Mouse (Mus musculus) left cerebral cortex, adult 2 months (tissue): ENCODE data around the gene Acsbg1. TPM values are rescaled to one million over a fixed set of nuclear protein-coding genes. Genes with fewer than 3 reads are reported as not detected.
"Not testable (repeated sequence)": the region's sequence is repeated elsewhere in the genome, so short reads cannot be mapped to it uniquely, and the experiment has no call there.

ENCODE experiments used
- DNase-seq, 2 experiments: peaks; one replicate each; pipeline ENCODE4 v3.0.0; 2021 to 2022; ENCODE audit warnings: low spot score in 2 of 2, mixed read lengths in 1 of 2; ENCODE audit errors: extremely low spot score in 1 of 2
- H3K27ac ChIP-seq: fragments of 200-600 bp; 2 replicates; pipeline ENCODE4 v1.8.1; 2022
- H3K4me3 ChIP-seq: fragments of 200-600 bp; 2 replicates; pipeline ENCODE4 v1.8.1; 2022
- CTCF ChIP-seq: fragments of 200-600 bp; IDR thresholded peaks from 2 replicates; pipeline ENCODE4 v1.8.1; 2022; ENCODE audit warnings: antibody characterized with exemption, mild to moderate bottlenecking, moderate library complexity
- intact Hi-C: fragments of 180-260 bp; cut with DNase I; formaldehyde crosslinking; loops from one replicate; pipeline ENCODE4 v1.15.1; 2025
- total RNA-seq, 2 experiments: library from RNA; stranded (reverse); gene quantifications; 2 replicates each; pipeline ENCODE4 v1.2.3; 2021

Acsbg1 gene
- total RNA-seq, 2 experiments from 2014 or later, result 114 to 132 TPM

GRCm38 (mm10) chr9:54630905-54631304, 30.8 kb downstream of the Acsbg1 start:
- Histone ChIP-seq H3K4me3 (no peak overlapping the region), H3K27ac (no peak overlapping the region)
- intact Hi-C loops, result no loop called here
- no peak for DNase-seq
- TF ChIP-seq CTCF, result peak; percentile 48

GRCm38 (mm10) chr9:54629613-54630261, 31.9 kb downstream of the Acsbg1 start:
- no peak overlapping the region for H3K27ac ChIP-seq
- intact Hi-C loops, result no loop called here
- no peak for DNase-seq
- peak; percentile 11 for TF ChIP-seq CTCF
- H3K4me3 ChIP-seq, result no peak overlapping the region

DNA sequence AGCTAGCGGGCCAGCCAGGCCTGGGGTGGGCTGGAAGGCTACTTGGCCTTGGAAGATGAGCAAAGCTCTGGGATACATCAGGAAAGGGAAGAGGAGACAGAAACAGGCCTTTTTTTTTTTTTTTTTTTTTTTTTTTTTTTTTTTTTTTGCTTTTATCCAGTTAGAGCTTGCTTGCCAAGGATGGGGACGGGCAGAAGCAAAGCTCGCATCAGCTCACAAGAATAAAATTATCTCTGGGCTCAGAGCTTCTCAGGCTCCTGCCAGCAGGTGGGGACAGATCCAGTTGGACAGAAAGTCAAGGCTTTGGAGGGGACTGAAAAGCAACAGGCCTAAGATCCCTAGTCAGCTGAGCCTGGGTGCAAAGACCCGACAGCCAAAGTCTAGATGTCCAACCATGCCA, 32.9 kb downstream of the Acsbg1 start:
- Histone ChIP-seq H3K27ac (no peak overlapping the region), H3K4me3 (no peak overlapping the region)
- TF ChIP-seq CTCF, result peak; percentile 39
- no peak for DNase-seq
- intact Hi-C loops, result no loop called here

GRCm38 (mm10) chr9:54627240-54627639, 34.4 kb downstream of the Acsbg1 start:
- H3K4me3 ChIP-seq, result no peak overlapping the region
- intact Hi-C loops, result no loop called here
- no peak for DNase-seq
- H3K27ac ChIP-seq, result no peak overlapping the region
- no peak for TF ChIP-seq CTCF

- no peak for DNase-seq
- Histone ChIP-seq H3K4me3 (no peak overlapping the region), H3K27ac (no peak overlapping the region)
- intact Hi-C loops, result loop anchor here (1.0 to 2.0 kb wide), 2 partner anchors 62 to 206 kb away; no protein-coding TSS in a partner anchor
- peak; percentile 79 for TF ChIP-seq CTCF
Measured at GRCm38 (mm10) chr9:54614182-54614850, 47.4 kb downstream of the Acsbg1 start.

GRCm38 (mm10) chr9:54612781-54613191, 48.9 kb downstream of the Acsbg1 start:
- Histone ChIP-seq H3K4me3 (no peak overlapping the region), H3K27ac (no peak overlapping the region)
- intact Hi-C loops, result no loop called here
- TF ChIP-seq CTCF, result no peak
- no peak for DNase-seq

DNA sequence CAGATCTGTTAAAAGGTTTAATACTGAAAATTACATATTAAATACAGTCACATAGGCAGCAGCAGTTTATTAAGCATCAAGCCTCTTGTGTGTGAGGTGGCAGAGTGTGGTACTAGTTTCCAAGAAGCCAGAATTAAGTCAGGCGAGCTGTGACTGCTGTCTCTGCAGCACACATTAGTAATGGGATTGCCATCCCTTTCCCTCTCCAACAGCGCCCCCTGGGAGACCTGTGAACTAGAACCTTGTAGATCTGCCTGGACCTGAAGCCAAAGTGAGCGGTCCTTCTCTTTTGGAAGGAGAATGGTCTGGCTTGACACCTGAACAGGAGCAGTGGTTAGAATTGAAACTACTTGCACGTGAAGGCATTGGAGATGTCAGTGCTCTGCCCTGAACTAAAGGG, 56.8 kb downstream of the Acsbg1 start:
- H3K27ac ChIP-seq, result no peak overlapping the region
- no peak overlapping the region for H3K4me3 ChIP-seq
- intact Hi-C loops, result loop anchor here (5.0 kb wide), 1 partner anchor 78 kb away; no protein-coding TSS in a partner anchor
- TF ChIP-seq CTCF, result peak; percentile 56
- peak in 1 of 2 experiments; percentile 55 for DNase-seq

- TF ChIP-seq CTCF, result no peak
- no peak overlapping the region for H3K27ac ChIP-seq
- intact Hi-C loops, result no loop called here
- DNase-seq, result no peak
- H3K4me3 ChIP-seq, result no peak overlapping the region
Measured at GRCm38 (mm10) chr9:54604131-54604654, 57.5 kb downstream of the Acsbg1 start.

GRCm38 (mm10) chr9:54602916-54603315, 58.8 kb downstream of the Acsbg1 start:
- intact Hi-C loops, result no loop called here
- DNase-seq, result no peak
- no peak for TF ChIP-seq CTCF
- Histone ChIP-seq H3K27ac (no peak overlapping the region), H3K4me3 (no peak overlapping the region)

GRCm38 (mm10) chr9:54602386-54602785, 59.3 kb downstream of the Acsbg1 start:
- no peak for TF ChIP-seq CTCF
- Histone ChIP-seq H3K27ac (no peak overlapping the region), H3K4me3 (no peak overlapping the region)
- no peak for DNase-seq
- intact Hi-C loops, result no loop called here

GRCm38 (mm10) chr9:54596752-54597465, 64.8 kb downstream of the Acsbg1 start:
- no peak for TF ChIP-seq CTCF
- intact Hi-C loops, result no loop called here
- no peak overlapping the region for H3K4me3 ChIP-seq
- no peak for DNase-seq
- no peak overlapping the region for H3K27ac ChIP-seq

- intact Hi-C loops, result not testable (repeated sequence)
Measured at GRCm38 (mm10) chr9:54593652-54594051, 68.0 kb downstream of the Acsbg1 start.

More at GRCm38 (mm10) chr9:54593652-54594051, 68.0 kb downstream of the Acsbg1 start:
- H3K4me3 ChIP-seq, DNase-seq, H3K27ac ChIP-seq: not testable (repeated sequence)
